Mouse (Mus musculus) hindlimb bud, embryonic 11.5 days (tissue): ENCODE results near the gene Stk4.

ENCODE experiments used
- DNase-seq: peaks from one replicate; pipeline ENCODE4 v3.0.0-alpha.2; 2012; ENCODE audit warnings: low read depth, low spot score; ENCODE audit errors: extremely low spot score

The Stk4 gene

GRCm38 (mm10) chr2:164168571-164168946, 98.4 kb downstream of the Stk4 start:
- no peak for DNase-seq

- no peak for DNase-seq
These were observed 100.2 kb downstream of the Stk4 start for GRCm38 (mm10) chr2:164170326-164170725.

- no peak for DNase-seq
These were observed 100.8 kb downstream of the Stk4 start, which contains the start of gene Kcns1 for GRCm38 (mm10) chr2:164170902-164171301. Gene Kcns1, minus strand, starts transcription at chr2:164171113.

GRCm38 (mm10) chr2:164173394-164173793, 103.3 kb downstream of the Stk4 start:
- no peak for DNase-seq

- no peak for DNase-seq
These were observed 104.7 kb downstream of the Stk4 start for GRCm38 (mm10) chr2:164174649-164175395.

GRCm38 (mm10) chr2:164175850-164176249, 105.7 kb downstream of the Stk4 start:
- no peak for DNase-seq

- DNase-seq = no peak
These were observed 107.7 kb downstream of the Stk4 start for GRCm38 (mm10) chr2:164177831-164178230.

GRCm38 (mm10) chr2:164180124-164180523, 110.0 kb downstream of the Stk4 start:
- no peak for DNase-seq

GRCm38 (mm10) chr2:164180770-164181169, 110.6 kb downstream of the Stk4 start:
- no peak for DNase-seq

- DNase-seq = no peak
These were observed 112.7 kb downstream of the Stk4 start, which contains the start of gene Wfdc5 for GRCm38 (mm10) chr2:164182692-164183255. Gene Wfdc5, minus strand, starts transcription at chr2:164182742.

- no peak for DNase-seq
These were observed 113.2 kb downstream of the Stk4 start for GRCm38 (mm10) chr2:164183340-164183739.

GRCm38 (mm10) chr2:164184145-164184719, 114.1 kb downstream of the Stk4 start:
- DNase-seq = no peak

GRCm38 (mm10) chr2:164188722-164189121, 118.6 kb downstream of the Stk4 start:
- DNase-seq = no peak

GRCm38 (mm10) chr2:164190576-164190975, 120.5 kb downstream of the Stk4 start, which contains the start of gene Wfdc12:
Gene Wfdc12, minus strand, starts transcription at chr2:164190608.
- DNase-seq = no peak

GRCm38 (mm10) chr2:164192279-164192678, 122.2 kb downstream of the Stk4 start:
- DNase-seq = no peak

GRCm38 (mm10) chr2:164194959-164195630, 125.0 kb downstream of the Stk4 start:
- no peak for DNase-seq

- DNase-seq = no peak
These were observed 126.0 kb downstream of the Stk4 start for GRCm38 (mm10) chr2:164195971-164196699.

GRCm38 (mm10) chr2:164196700-164196990, 126.5 kb downstream of the Stk4 start:
- DNase-seq = no peak

- DNase-seq = no peak
These were observed 129.7 kb downstream of the Stk4 start, which contains the start of gene Wfdc15a for GRCm38 (mm10) chr2:164199626-164200327. Gene Wfdc15a, minus strand, starts transcription at chr2:164200130.
